Mouse (Mus musculus): Measurements from ENCODE around the gene A630095E13Rik.
A peak's percentile ranks its signal among the peaks of the same experiment; 100 is the strongest.
"Not testable (repeated sequence)": the region's sequence is repeated elsewhere in the genome, so short reads cannot be mapped to it uniquely, and the experiment has no call there.

Gene A630095E13Rik

GRCm38 (mm10) chr9:36643276-36643675 is at the start of gene A630095E13Rik:
Gene A630095E13Rik, minus strand, starts transcription at chr9:36643376.
- not testable (repeated sequence) for DNase-seq

- DNase-seq: no peak
Observed at GRCm38 (mm10) chr9:36692920-36693319, 49.7 kb upstream of the A630095E13Rik start, which contains the start of gene Acrv1. Gene Acrv1, plus strand, starts transcription at chr9:36693220.

GRCm38 (mm10) chr9:36687329-36687728 is 44.2 kb upstream of the A630095E13Rik start:
- peak; percentile 6 for DNase-seq

- no peak for DNase-seq
Observed at GRCm38 (mm10) chr9:36681424-36681823, 38.2 kb upstream of the A630095E13Rik start.

Measured in retina, postnatal 1 day (tissue).